Mouse (Mus musculus): ENCODE measurements at regions not wholly inside any gene's neighbourhood (a gene's known extent, or its start where the extent isn't known, plus 50 kb on each side); places are given as distances from the start of the nearest gene placed in this dataset.
A peak's percentile ranks its signal among the peaks of the same experiment; 100 is the strongest.

DNA sequence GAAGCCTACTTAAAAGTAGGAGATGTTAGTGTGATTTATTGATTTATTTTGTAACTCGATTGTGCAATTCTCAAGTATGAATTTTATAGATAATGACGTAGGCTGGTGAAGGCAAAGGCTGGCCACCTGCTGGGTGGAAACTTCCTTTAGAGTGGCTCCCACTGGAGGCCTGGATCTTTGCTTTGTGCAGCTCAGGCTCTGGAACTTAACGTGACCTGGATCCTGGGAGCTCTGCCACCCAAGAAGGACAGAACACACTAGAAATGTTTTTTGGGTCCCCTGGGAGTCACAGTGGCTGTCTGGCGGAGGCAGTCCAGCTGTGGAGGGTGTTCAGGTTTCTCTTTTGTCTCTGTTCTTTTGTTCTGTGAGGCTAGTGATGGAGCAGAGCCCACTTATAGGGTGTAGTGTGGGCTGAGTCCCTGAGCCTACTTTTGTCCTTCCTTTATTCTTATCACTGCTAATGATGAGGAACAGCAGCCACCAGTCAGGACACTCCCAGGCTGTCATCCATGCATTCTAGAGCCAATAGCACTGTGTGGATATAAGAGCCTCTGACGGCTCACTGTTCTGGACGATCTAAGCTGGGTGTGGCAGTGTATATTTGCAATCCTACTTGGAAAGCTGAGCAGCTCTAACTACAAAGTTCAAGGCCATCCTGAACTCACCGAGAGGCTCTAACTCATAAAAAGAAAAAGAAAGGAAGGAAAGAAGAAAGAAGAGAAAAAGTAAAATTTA is 82.3 kb downstream of the Snrpe start:
- Histone ChIP-seq H3K27ac (ENCODE audit: control insufficient read depth, insufficient read depth, low read depth, low read length, poor library complexity) (no peak overlapping the region), H3K4me3 (replicated peaks; ENCODE audit: control insufficient read depth, low read depth, low read length) (no peak overlapping the region), H3K4me1 (ENCODE audit: control insufficient read depth, insufficient read depth, low read length) (peaks cover 2% of the 10 kb centered on the region)
- no peak for TF ChIP-seq POLR2A (IDR thresholded peaks at IDR 0.05; ENCODE audit: borderline replicate concordance, control insufficient read depth, low read depth, low read length)
- WGBS: 71% methylated on average over 7 of the region's 7 CpGs

DNA sequence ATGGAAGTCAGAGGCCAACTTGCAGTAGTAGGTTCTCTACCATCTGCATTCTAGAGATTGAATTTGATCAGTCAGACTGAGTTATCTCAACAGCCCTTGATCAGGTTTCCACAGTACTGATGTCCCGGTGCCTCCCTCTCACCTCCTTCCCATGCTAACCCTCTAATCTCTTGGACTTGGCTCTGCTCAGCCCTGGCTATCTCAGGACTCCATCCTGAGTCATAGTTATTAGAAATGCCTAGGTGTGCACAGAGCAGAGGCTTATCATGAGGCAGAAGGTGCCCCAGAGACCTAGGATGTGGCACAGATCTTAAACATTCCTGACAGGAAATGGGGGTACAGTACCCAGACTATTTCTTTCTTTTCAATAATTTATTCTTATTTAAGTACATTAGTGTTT is 87.3 kb downstream of the Snrpe start:
- no peak overlapping the region for H3K4me3 ChIP-seq (replicated peaks; ENCODE audit: control insufficient read depth, low read depth, low read length)
- H3K4me1 ChIP-seq (ENCODE audit: control insufficient read depth, insufficient read depth, low read length): no peaks in the 10 kb centered on the region
- 71% methylated on average over 1 of the region's 1 CpGs for WGBS
- no peak overlapping the region for H3K27ac ChIP-seq (ENCODE audit: control insufficient read depth, insufficient read depth, low read depth, low read length, poor library complexity)
- no peak for TF ChIP-seq CTCF (IDR thresholded peaks at IDR 0.05; ENCODE audit: control insufficient read depth, insufficient read depth, low read length)
- no peak for TF ChIP-seq POLR2A (IDR thresholded peaks at IDR 0.05; ENCODE audit: borderline replicate concordance, control insufficient read depth, low read depth, low read length)

DNA sequence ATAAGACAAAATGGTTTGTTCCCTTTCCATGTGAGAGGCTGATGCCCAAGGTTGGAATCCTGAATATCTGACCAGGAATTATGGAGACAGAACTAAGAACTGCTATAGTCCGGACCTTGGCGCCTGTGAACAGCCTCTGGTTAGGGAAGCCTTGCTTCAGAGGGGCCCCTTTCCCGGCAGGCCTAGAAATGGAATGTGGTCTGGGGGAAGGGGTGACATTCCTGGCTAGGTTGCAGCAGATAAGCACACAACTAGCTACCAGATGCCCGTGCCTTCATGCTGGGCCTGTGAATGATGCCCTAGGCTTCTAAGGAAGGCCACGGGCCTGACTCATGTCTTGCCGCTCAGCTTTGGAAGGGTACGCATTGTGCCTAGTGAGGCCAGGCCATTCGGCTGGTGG is 89.4 kb downstream of the Snrpe start:
- no peak for TF ChIP-seq CTCF (IDR thresholded peaks at IDR 0.05; ENCODE audit: control insufficient read depth, insufficient read depth, low read length)
- TF ChIP-seq POLR2A (IDR thresholded peaks at IDR 0.05; ENCODE audit: borderline replicate concordance, control insufficient read depth, low read depth, low read length): no peak
- no peak overlapping the region for H3K4me3 ChIP-seq (replicated peaks; ENCODE audit: control insufficient read depth, low read depth, low read length)
- no peaks in the 10 kb centered on the region for H3K4me1 ChIP-seq (ENCODE audit: control insufficient read depth, insufficient read depth, low read length)
- no peak overlapping the region for H3K27ac ChIP-seq (ENCODE audit: control insufficient read depth, insufficient read depth, low read depth, low read length, poor library complexity)
- 85% methylated on average over 8 of the region's 8 CpGs for WGBS

GRCm38 (mm10) chr1:133517020-133517419 is 92.8 kb upstream of the Sox13 start:
- 84% methylated on average over 5 of the region's 5 CpGs for WGBS
- TF ChIP-seq POLR2A (IDR thresholded peaks at IDR 0.05; ENCODE audit: borderline replicate concordance, control insufficient read depth, low read depth, low read length) (no peak), CTCF (IDR thresholded peaks at IDR 0.05; ENCODE audit: control insufficient read depth, insufficient read depth, low read length) (no peak)
- no peak overlapping the region for H3K4me3 ChIP-seq (replicated peaks; ENCODE audit: control insufficient read depth, low read depth, low read length)
- H3K4me1 ChIP-seq (ENCODE audit: control insufficient read depth, insufficient read depth, low read length): no peaks in the 10 kb centered on the region
- H3K27ac ChIP-seq (ENCODE audit: control insufficient read depth, insufficient read depth, low read depth, low read length, poor library complexity): no peak overlapping the region

DNA sequence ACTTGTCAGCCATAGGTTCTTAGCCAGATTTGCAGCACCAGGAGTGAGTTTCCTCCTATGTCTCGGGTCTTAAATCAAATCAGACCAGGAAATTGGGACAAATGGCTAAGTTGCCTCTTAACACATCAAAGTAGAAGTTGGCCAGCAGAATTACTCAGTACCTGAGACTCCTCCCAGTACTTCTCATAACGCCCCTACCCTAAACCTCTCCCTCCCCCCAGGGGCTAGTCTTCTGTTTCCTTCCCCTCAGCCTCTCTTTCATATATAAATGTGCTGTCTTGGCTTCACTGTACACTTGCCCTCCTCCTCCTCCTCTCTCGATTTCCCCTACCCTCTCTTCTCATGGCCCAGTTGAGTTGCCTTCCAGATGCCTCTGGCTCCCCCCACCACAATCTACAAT is 79.9 kb upstream of the Sox13 start:
- TF ChIP-seq CTCF (IDR thresholded peaks at IDR 0.05; ENCODE audit: control insufficient read depth, insufficient read depth, low read length) (no peak), POLR2A (IDR thresholded peaks at IDR 0.05; ENCODE audit: borderline replicate concordance, control insufficient read depth, low read depth, low read length) (no peak)
- Histone ChIP-seq H3K4me3 (replicated peaks; ENCODE audit: control insufficient read depth, low read depth, low read length) (no peak overlapping the region), H3K27ac (ENCODE audit: control insufficient read depth, insufficient read depth, low read depth, low read length, poor library complexity) (no peak overlapping the region), H3K4me1 (ENCODE audit: control insufficient read depth, insufficient read depth, low read length) (no peaks in the 10 kb centered on the region)
- 25% methylated on average over 3 of the region's 3 CpGs for WGBS

DNA sequence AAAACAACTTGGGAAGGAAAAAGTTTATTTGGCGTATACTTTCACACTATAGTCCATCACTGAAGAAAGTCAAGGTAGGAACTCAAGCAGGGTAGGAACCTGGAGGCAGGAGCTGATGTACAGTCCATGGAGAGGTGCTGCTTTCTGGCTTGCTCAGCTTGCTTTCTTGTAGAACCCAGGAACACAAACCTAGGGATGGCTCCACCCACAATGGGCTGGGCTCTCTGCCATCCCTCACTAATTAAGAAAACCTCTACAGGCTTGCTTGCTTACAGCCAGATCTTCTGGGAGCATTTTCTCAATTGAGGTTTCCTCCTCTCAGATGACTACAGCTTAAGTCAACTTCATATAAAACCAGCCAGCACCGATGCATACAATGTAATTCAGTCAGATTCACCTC is 79.2 kb upstream of the Sox13 start:
- no peaks in the 10 kb centered on the region for H3K4me1 ChIP-seq (ENCODE audit: control insufficient read depth, insufficient read depth, low read length)
- no peak overlapping the region for H3K27ac ChIP-seq (ENCODE audit: control insufficient read depth, insufficient read depth, low read depth, low read length, poor library complexity)
- TF ChIP-seq CTCF (IDR thresholded peaks at IDR 0.05; ENCODE audit: control insufficient read depth, insufficient read depth, low read length) (no peak), POLR2A (IDR thresholded peaks at IDR 0.05; ENCODE audit: borderline replicate concordance, control insufficient read depth, low read depth, low read length) (no peak)
- WGBS: 84% methylated on average over 2 of the region's 2 CpGs
- no peak overlapping the region for H3K4me3 ChIP-seq (replicated peaks; ENCODE audit: control insufficient read depth, low read depth, low read length)

GRCm38 (mm10) chr1:133501016-133501415 is 76.8 kb upstream of the Sox13 start:
- WGBS: 84% methylated on average over 13 of the region's 13 CpGs
- no peak overlapping the region for H3K4me3 ChIP-seq (replicated peaks; ENCODE audit: control insufficient read depth, low read depth, low read length)
- no peaks in the 10 kb centered on the region for H3K4me1 ChIP-seq (ENCODE audit: control insufficient read depth, insufficient read depth, low read length)
- TF ChIP-seq CTCF (IDR thresholded peaks at IDR 0.05; ENCODE audit: control insufficient read depth, insufficient read depth, low read length) (no peak), POLR2A (IDR thresholded peaks at IDR 0.05; ENCODE audit: borderline replicate concordance, control insufficient read depth, low read depth, low read length) (no peak)
- H3K27ac ChIP-seq (ENCODE audit: control insufficient read depth, insufficient read depth, low read depth, low read length, poor library complexity): no peak overlapping the region

DNA sequence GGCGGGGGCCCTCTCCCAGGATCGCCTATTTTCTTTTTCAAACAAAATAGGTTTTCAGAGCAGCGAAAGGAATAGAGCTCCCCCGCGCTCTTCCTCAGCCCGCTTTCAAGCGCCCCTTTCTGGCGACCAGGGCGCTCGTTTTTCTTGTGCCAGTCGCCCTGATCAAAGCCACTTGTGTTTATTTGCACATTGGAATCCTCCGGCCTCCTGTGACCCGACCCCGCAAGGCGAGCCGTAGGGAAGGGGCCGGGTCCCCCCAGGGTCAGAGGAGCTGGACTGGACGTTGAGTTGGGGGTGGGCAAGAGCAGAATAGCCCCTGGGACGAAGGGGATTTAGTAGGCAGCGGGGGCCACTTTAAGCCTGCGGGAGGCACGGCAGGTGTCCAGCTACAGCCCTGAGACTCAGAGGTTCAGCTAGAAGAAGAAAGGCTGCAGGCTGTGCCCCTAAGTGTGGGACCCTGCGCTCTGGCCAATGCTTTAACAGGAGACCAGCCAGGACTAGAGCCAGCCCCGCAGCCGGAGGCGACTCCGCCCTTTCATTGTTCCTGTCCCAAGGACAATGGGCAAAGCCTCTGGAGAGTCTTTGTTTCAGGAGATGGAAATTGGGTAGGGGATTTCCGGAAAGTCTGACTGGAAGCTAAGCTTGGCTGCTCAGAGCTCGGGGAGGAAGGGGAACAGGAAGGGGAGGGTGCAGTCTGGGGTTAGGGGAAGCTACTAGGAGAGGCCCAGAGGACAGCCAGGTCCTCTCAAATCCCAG is 69.0 kb upstream of the Sox13 start:
- 5% methylated on average over 29 of the region's 29 CpGs for WGBS

More for the DNA sequence above, 69.0 kb upstream of the Sox13 start:
- no peak for TF ChIP-seq POLR2A (IDR thresholded peaks at IDR 0.05; ENCODE audit: borderline replicate concordance, control insufficient read depth, low read depth, low read length)
- TF ChIP-seq CTCF (IDR thresholded peaks at IDR 0.05; ENCODE audit: control insufficient read depth, insufficient read depth, low read length): no peak
- Histone ChIP-seq H3K4me3 (replicated peaks; ENCODE audit: control insufficient read depth, low read depth, low read length) (peak overlapping the region; percentile 15), H3K27ac (ENCODE audit: control insufficient read depth, insufficient read depth, low read depth, low read length, poor library complexity) (peak overlapping the region; percentile 19; the same call in 1 of the 2 replicates), H3K4me1 (ENCODE audit: control insufficient read depth, insufficient read depth, low read length) (no peaks in the 10 kb centered on the region)
